Mouse (Mus musculus): ENCODE data around the gene Lsm3.

GRCm38 (mm10) chr6:91486736-91487453 is 28.8 kb upstream of the Lsm3 start:
- TF ChIP-seq CTCF (IDR thresholded peaks at IDR 0.05; ENCODE audit: extremely low read depth, insufficient read depth, low read length): no peak
- no peak for TF ChIP-seq POLR2A (IDR thresholded peaks at IDR 0.05; ENCODE audit: extremely low read depth, insufficient read depth, low read length)
